Mouse (Mus musculus) liver, adult 2 months (tissue): ENCODE results near the gene Il34. TPM values are rescaled to one million over a fixed set of nuclear protein-coding genes. Genes with fewer than 3 reads are reported as not detected.
A peak's percentile ranks its signal among the peaks of the same experiment; 100 is the strongest.

ENCODE experiments used
- DNase-seq: peaks from one replicate; pipeline ENCODE4 v3.0.0-alpha.2; 2011; ENCODE audit warnings: low read depth, low spot score; ENCODE audit errors: extremely low read depth
- H3K27ac ChIP-seq: fragments of 200-500 bp; replicated peaks from 2 replicates; pipeline ENCODE4 v1.5.1; 2012; ENCODE audit warnings: low read depth, mild to moderate bottlenecking, control low read depth, inconsistent platforms, low read length; ENCODE audit not compliant: insufficient read depth
- H3K27me3 ChIP-seq: fragments of 200-500 bp; 2 replicates; pipeline ENCODE4 v1.6.1; 2012; ENCODE audit warnings: mild to moderate bottlenecking, moderate library complexity, low read length, inconsistent platforms; ENCODE audit not compliant: control insufficient read depth, insufficient read depth
- H3K36me3 ChIP-seq: fragments of 200-500 bp; 2 replicates; pipeline ENCODE4 v1.6.1; 2012; ENCODE audit warnings: low read length, inconsistent platforms; ENCODE audit not compliant: control insufficient read depth, insufficient read depth
- H3K4me1 ChIP-seq: fragments of 200-500 bp; 2 replicates; pipeline ENCODE4 v1.6.1; 2011; ENCODE audit warnings: low read length; ENCODE audit not compliant: control insufficient read depth, insufficient read depth
- H3K4me3 ChIP-seq: fragments of 200-500 bp; 2 replicates; pipeline ENCODE4 v1.5.1; 2011; ENCODE audit warnings: low read depth, mild to moderate bottlenecking, control low read depth, low read length, moderate library complexity; ENCODE audit not compliant: insufficient read depth
- H3K79me2 ChIP-seq: fragments of 200-500 bp; 2 replicates; pipeline ENCODE4 v1.6.1; 2012; ENCODE audit warnings: inconsistent platforms, mild to moderate bottlenecking, low read length, moderate library complexity; ENCODE audit not compliant: control insufficient read depth, insufficient read depth
- H3K9ac ChIP-seq: fragments of 200-500 bp; 2 replicates; pipeline ENCODE4 v1.6.1; 2012; ENCODE audit warnings: low read depth, mild to moderate bottlenecking, control low read depth, inconsistent platforms, low read length
- CTCF ChIP-seq: fragments of 200-500 bp; IDR thresholded peaks from 2 replicates; pipeline ENCODE4 v1.5.1; 2011; ENCODE audit warnings: low read depth, low read length, control low read depth
- POLR2A ChIP-seq: fragments of 200-500 bp; IDR thresholded peaks from 2 replicates; pipeline ENCODE4 v1.6.1; 2011; ENCODE audit warnings: low read length, control low read depth; ENCODE audit not compliant: insufficient read depth; ENCODE audit errors: extremely low read depth
- WGBS: fragments of 180-500 bp; shearing (Covaris S2); methylation state at CpG from one replicate; pipeline ENCODE4 v1.1.7; 2018; 5-methylcytosine and 5-hydroxymethylcytosine counted together
- polyA plus RNA-seq: library from polyadenylated mRNA; depleted of rRNA; stranded (reverse); fragments of >200 nt; gene quantifications from 2 replicates; pipeline ENCODE4 v1.2.3, GENCODE M21; 2012
- total RNA-seq: library from RNA; depleted of rRNA; stranded (reverse); fragments of >200 nt; gene quantifications from 2 replicates; pipeline ENCODE4 v1.2.3, GENCODE M21; 2014

The Il34 gene
- total and polyA plus RNA-seq, 2 experiments = 2.4 to 7.3 TPM

DNA sequence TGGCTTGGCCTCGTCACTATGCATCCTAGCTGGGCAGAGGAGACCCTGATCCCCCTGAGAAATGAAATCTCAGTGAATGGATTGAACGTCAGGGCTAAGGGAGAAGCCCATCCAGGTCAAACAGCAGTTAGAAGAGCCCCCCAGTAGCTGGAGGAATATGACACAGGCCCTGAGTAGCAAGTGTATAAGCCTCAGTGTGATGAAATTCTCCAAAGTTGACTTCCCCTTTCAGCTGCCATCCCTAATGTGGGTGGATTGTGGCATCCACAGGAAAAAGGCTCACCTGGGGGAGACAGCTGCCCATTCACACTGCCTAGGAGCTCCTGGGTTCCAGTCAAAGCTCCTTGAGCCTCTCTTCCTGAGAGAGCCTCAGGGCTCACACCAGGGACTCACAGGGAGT, 20.4 kb downstream of the Il34 start:
- DNase-seq = no peak
- 91% methylated on average over 2 of the region's 2 CpGs for WGBS

DNA sequence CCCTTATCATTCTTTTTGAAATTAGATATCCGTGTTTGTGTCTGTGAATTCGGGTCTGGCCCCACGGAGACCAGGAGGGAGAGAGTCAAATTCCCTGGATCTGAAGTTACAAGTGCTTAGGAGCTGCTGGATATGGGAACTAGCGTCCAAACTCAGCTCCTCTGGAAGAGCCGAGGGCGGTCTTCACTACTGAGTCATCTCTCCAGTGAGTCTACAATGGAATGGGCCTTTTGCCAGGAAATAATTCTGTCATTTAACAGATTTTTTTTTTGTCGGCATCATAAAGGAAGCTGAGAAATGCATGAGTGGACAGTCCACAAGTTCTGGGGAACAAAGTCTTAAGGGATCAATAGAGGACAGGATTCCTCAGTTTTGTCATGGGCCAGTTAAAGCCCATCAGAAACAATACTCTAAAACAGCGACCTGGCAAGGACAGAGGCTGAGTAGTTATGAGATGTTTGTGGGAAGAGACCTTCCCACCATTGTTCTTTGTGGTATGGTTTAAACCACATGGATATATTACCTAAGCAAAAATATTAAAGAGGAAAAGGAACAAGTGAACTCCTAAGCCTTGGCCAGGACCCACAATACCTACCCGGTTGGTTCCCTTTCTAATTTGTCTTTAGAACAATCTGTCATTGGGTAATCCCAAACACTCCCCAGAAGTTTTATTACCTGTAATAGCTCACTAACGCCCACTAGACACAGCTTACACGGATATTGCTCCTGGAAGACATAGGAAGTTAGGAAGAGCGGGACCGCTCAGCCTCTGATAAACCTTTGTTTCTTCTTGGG, 25.6 kb downstream of the Il34 start:
- H3K4me1 ChIP-seq = no peaks in the 10 kb centered on the region
- no peak overlapping the region for H3K9ac ChIP-seq
- TF ChIP-seq CTCF (no peak), POLR2A (no peak)
- no peaks in the 10 kb centered on the region for H3K27me3 ChIP-seq
- DNase-seq = no peak
- no peaks in the 10 kb centered on the region for H3K36me3 ChIP-seq
- no peak overlapping the region for H3K27ac ChIP-seq
- H3K79me2 ChIP-seq = no peaks in the 10 kb centered on the region
- WGBS = 88% methylated on average over 13 of the region's 13 CpGs
- no peak overlapping the region for H3K4me3 ChIP-seq

More for the DNA sequence above, 20.4 kb downstream of the Il34 start:
- no peaks in the 10 kb centered on the region for H3K27me3 ChIP-seq
- H3K4me3 ChIP-seq = no peak overlapping the region
- H3K36me3 ChIP-seq = no peaks in the 10 kb centered on the region
- TF ChIP-seq CTCF (no peak), POLR2A (no peak)
- H3K27ac ChIP-seq = no peak overlapping the region
- H3K79me2 ChIP-seq = no peaks in the 10 kb centered on the region
- H3K4me1 ChIP-seq = no peaks in the 10 kb centered on the region
- H3K9ac ChIP-seq = no peak overlapping the region

DNA sequence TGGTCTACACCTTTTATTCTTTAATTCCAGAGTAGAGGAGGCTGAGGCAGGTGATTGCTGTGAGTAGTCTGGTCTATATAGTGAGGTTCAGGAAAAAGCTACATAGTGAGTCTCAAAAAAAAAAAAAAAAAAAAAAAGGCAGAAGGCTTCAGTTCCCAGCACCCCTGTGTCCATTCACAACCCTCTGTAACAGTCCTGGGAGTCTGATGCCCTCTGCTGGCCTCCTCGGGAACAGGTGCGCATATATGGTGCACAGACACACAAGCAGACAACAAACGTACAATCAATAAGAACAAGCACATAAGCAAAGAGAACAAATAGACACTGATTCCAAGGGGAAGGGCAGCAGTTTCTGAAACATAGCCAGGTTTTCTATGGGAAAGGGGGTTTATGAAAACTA, 29.4 kb downstream of the Il34 start:
- 100% methylated on average over 3 of the region's 3 CpGs for WGBS
- no peak overlapping the region for H3K27ac ChIP-seq
- no peak for TF ChIP-seq POLR2A
- 0 out of 2 replicates have a peak, but pooled peaks have one; percentile 4 for TF ChIP-seq CTCF
- DNase-seq = no peak
- no peaks in the 10 kb centered on the region for H3K4me1 ChIP-seq
- no peaks in the 10 kb centered on the region for H3K36me3 ChIP-seq
- H3K4me3 ChIP-seq = no peak overlapping the region
- H3K27me3 ChIP-seq = no peaks in the 10 kb centered on the region
- H3K9ac ChIP-seq = no peak overlapping the region
- H3K79me2 ChIP-seq = no peaks in the 10 kb centered on the region

DNA sequence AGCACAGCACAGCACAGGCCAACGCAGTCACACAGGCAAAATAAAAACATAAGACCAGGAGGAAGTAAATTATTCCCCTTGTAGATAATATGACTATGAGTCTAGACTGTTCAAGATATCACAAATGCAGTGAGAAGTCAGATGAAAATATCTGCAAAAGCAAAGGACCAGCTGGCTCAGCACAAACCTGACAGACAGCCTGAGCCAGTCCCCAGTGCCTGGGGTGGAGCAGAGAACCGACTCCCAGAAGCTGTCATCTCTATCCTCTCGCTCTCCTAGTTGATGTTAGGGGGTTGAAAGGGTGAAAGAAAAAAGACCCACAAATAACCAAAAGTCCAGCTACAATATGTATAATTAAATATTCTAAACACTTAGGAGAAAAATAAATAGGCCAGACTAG, 30.0 kb downstream of the Il34 start:
- no peak for DNase-seq
- H3K9ac ChIP-seq = no peak overlapping the region
- H3K27me3 ChIP-seq = no peaks in the 10 kb centered on the region
- 85% methylated on average over 3 of the region's 3 CpGs for WGBS
- H3K27ac ChIP-seq = no peak overlapping the region
- H3K36me3 ChIP-seq = no peaks in the 10 kb centered on the region
- TF ChIP-seq POLR2A (no peak), CTCF (no peak)
- no peaks in the 10 kb centered on the region for H3K4me1 ChIP-seq
- H3K4me3 ChIP-seq = no peak overlapping the region
- no peaks in the 10 kb centered on the region for H3K79me2 ChIP-seq

DNA sequence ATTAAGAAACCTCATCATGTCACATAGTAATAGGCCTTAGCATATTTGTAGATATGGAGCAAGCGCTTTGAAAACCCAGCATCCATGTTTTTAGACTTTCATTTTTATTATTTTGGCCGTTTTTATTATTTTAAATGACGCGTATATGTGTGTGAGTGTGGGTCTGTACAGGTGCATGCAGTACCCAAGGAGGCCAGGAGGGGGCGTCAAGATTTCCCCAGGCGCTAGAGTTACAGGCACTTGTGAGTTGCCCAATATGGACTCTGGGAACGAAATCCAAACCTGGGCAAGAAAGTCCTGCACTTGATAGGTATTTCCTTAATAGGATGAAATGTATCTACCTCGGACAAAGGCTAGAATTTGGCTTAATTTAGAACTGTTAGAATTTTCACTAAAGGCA, 30.4 kb downstream of the Il34 start:
- peak; percentile 60 for TF ChIP-seq CTCF
- TF ChIP-seq POLR2A = no peak
- Histone ChIP-seq H3K4me1 (no peaks in the 10 kb centered on the region), H3K9ac (no peak overlapping the region), H3K4me3 (no peak overlapping the region), H3K79me2 (no peaks in the 10 kb centered on the region), H3K27ac (no peak overlapping the region), H3K36me3 (no peaks in the 10 kb centered on the region), H3K27me3 (no peaks in the 10 kb centered on the region)
- WGBS = 81% methylated on average over 8 of the region's 8 CpGs
- peak; percentile 33 for DNase-seq

DNA sequence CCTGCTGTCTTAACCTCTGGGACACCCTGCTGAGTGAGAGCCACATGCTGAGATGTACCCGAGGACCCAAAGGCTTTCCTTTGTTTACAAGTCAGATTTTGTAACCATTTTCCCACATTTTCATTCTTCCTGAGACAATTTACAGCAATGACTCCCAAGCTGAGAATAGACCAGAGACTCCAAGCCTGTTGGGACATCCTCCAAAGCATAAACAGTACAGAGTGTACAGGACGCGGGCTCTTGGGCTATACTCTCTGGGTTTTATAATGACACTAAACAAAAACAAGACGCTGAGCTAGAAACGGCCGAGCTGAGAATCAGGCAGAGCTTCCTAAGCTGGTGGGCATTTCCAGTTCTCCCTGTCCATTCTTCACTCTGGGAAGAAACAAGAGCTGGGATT, 31.0 kb downstream of the Il34 start:
- no peaks in the 10 kb centered on the region for H3K36me3 ChIP-seq
- WGBS = 87% methylated on average over 6 of the region's 6 CpGs
- H3K4me1 ChIP-seq = no peaks in the 10 kb centered on the region
- no peak overlapping the region for H3K9ac ChIP-seq
- TF ChIP-seq POLR2A = no peak
- no peak for TF ChIP-seq CTCF
- DNase-seq = peak; percentile 43
- no peak overlapping the region for H3K4me3 ChIP-seq
- peak overlapping the region; percentile 31; the same call in 1 of the 2 replicates for H3K27ac ChIP-seq
- H3K27me3 ChIP-seq = no peaks in the 10 kb centered on the region
- no peaks in the 10 kb centered on the region for H3K79me2 ChIP-seq
